Mouse (Mus musculus) cerebellum, adult 9-11 months (tissue): ENCODE measurements around the gene Kiz.

Source experiments
- DNase-seq: peaks from one replicate; pipeline ENCODE4 v3.0.0; 2022

Kiz gene

DNA sequence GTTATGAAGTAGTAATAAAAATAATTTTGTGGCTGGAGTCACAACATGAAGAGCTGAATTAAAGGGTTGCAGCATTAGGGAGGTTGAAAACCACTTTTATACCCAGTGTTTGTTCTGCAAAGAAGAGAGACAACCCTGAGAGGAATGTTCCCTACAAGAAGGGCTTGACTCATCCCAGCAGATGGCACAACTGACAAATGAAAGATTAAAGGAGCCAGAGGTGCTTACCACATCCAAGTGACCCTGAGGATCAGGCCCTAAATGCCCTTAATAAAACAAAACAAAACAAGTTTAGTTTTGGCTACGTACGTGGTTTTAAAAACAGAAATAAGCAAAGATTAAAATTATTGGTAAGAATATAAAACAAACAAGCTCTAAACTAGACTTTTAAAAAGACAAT, 129.2 kb downstream of the Kiz start:
- no peak for DNase-seq

DNA sequence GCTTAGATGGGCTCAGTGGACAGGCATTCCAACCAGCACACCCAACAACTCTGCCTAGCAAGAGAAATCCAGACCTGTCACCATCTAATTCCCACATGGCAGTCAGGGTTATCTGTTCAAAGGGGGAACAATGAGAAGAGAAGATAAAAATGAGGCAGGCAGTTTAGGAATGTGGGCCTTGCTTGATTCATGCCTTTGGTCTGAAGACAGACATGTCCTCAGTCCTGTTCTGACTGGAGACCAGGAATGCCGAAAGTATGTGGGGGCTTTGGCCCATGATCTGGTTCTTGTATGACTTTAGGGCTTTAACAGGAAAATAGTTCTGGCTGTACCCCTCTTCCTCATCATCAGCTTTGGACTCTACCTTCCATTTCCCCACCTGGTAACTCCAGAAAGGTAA, 130.1 kb downstream of the Kiz start:
- no peak for DNase-seq

DNA sequence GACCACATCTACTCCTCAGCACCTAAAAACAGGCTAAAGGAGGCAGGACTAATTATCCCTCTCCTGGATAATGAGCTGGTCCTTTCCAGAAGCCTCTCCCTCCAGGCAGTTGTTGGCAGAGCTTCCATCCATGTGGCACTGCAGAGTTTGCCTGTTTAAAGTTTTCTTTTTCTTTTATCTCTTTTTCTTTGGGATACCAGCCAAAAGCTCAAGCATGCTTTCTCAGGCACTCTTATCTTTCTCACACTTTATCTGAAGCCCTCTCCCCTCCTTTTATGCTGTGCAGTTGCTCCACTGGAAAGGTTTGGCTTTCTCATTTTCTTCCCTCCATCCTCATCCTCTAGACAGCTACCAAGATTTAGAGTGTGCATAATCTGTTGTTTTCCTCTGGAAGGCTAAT, 130.8 kb downstream of the Kiz start:
- no peak for DNase-seq

DNA sequence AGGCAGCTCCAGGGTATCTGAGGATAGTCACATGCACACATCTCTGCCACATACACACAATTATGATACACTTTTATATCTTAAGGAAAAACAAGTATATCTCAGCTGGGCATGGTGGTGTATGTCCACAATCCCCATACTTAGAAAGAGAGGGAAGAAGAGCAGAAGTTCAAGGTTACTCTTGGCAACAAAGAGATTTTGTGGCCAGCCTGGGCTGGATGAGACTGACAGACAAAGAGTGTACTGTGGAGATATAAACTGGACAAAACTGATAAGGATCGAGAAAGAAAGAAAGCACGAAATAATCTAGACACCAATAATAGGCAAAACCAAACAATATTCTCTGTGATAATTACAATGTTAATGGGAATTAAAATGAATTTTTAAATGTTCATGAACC, 151.6 kb downstream of the Kiz start:
- no peak for DNase-seq

DNA sequence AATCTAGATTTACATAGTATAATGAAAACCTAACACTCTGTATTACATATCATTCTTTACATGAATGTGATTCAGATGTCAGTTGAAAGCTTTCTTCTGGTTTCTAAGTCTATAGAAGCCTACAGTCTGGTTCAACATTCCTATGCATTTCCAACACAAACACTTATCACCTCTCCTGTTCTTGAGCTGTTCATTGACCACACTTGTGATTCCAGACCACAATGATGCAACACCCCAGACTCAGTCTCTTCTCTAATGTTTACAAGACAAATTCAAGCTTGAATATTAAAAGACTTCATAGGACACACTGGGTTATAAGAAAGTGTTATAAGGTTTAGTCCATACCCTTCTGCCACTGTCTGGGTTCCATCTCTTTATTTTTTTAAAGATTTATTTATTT, 153.4 kb downstream of the Kiz start:
- DNase-seq, result no peak

DNA sequence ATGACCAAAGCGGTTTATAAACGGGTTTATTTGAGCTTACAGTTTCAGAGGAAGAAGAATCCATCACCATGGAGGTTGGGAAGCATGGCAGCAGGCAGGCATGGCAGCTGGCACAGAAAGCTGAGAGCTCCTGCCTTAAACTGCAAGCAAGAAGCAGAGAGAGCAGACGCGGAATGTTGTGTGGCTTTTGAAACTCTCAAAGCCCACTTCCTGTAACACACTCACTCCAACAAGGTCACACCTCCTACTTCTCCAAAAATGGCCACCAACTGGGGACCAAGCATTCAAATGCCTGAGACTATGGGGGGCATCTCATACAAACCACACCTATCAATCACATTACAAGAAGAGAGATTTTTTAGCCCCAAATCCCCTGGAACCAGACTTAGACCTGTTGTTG, 154.5 kb downstream of the Kiz start:
- DNase-seq, result no peak

DNA sequence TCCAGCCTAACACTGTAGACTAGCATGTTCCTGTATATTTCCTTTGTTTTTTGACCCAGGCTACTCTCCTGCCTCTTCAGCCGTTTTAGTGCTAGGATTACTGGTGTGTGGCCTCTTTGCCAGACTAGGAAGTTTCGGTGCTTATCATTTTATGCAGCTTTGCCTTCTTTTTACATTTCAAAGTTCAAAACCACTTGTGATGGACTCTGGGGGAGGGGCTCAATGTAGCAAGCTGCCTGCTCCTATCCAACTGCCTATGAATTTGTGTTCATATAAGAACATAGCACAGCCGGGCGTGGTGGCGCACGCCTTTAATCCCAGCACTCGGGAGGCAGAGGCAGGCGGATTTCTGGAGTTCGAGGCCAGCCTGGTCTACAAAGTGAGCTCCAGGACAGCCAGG, 155.3 kb downstream of the Kiz start:
- no peak for DNase-seq

DNA sequence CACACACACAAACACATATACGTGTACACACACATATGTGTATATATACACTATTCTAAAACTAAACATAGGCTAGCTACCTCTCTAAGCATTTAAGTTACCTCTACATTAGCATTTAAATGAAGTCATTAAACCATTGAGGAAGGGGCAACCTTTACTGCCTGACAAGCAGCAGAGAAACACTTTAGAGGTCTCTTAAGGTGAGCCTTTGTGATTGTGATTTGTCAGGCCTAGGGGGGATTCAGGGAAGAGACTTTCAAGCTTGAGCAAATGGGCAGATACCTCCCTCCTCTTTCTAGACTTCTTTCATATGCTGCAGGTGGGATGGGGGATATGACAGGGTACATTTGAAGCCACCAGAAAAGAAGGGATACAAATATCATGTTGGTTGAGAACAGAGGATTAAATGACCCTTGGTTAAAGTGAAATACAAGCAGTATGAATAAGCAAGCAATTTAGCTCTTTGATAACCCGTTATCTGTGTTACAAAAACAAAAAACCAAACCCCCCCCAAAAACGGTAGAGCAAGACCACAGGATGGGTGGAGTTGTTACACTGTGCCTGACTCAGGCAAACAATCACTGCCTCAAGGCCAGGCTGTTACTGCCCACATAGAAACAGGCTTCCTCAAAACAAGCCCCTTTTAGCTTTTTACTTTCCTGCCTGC, 155.9 kb downstream of the Kiz start:
- no peak for DNase-seq

DNA sequence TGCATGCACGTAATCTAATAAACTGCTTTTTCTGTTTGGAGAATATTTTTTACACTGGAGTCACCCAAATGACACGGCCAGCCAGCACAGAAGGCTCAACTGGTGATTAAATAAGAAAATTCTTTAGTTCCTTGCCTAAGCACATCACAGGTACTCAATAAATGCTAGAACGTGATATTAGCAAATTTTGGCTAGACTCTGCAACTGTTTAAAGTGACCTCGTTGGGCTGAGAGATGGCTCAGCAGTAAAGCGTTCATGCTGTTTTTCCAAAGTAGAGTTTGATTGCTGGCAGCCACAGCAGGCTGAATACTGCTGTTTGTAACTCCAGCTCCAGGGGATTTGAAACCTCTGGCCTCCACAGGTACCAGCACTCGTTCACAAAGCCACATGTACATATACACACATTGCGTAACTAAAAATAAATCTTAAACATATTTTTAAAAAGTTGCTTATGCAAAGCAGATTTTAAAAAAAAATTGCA, 156.5 kb downstream of the Kiz start:
- DNase-seq, result no peak

DNA sequence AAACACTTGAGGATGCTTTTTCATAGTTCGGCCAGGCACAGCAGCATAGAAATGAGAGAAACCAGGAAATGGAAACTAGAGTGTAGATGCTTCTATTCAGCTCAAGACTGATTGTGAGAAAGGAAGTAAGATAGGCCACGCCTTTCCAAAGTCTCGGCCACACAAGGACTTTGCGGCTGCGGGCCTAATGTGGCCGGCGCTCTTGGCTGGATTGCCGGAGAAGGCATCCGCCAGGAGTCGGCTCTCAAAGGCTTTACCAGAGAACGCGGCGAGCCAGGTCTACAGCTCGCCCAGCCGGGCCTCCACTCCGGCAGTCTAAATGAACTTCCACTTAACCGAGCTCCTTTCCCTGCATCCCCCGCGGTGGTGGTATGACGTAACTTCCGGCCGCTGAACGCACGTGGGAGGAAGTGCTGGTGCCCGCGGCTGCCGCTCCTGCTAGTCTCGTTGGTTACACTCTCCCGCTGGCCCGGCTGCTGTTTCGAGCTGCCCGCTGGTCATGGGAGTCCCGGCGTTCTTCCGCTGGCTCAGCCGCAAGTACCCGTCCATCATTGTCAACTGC, 157.0 kb downstream of the Kiz start, which contains the start of gene Xrn2:
TSS of gene Xrn2 (plus strand) at position 374 of the 562 bp plus-strand sequence.
- DNase-seq, result peak; percentile 96

DNA sequence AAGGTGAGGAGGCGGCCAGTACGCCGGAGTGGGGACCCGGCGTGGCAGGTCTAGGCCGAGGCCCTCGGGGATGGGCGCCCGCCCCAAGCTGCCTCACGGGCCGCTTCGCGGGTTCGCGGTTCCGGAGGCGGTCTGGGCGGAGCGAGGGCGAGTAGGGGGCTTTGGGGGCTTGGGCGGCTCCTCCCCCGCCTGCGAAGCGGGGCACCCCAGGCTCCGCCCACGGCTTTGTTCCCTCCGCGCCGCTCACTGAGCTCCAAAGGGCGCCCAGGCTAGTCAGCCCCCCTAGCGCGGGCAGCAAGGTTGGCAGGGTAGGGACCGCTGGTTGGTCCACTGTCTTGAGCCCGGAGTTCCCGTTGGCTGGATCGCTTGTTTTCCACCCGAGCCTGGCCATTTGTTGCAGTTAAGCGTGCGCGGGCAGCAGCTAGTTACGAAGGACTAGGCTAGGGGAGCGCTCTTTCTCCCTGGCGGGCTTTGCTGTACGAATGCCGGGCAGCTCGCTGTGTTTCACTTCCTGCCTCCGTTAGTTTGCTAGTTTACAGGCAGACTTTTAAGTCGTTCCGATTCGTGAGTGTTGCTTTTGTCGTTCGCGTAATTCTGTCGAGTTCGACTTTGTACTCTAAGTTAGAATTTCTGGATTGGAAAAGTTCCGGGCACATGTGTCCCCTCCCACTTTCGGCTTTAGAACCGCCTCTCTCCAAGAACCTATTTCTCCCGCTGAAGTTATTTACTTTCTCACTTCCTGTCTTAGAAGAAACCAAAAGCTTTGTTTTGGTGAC, 157.7 kb downstream of the Kiz start:
- DNase-seq, result no peak

DNA sequence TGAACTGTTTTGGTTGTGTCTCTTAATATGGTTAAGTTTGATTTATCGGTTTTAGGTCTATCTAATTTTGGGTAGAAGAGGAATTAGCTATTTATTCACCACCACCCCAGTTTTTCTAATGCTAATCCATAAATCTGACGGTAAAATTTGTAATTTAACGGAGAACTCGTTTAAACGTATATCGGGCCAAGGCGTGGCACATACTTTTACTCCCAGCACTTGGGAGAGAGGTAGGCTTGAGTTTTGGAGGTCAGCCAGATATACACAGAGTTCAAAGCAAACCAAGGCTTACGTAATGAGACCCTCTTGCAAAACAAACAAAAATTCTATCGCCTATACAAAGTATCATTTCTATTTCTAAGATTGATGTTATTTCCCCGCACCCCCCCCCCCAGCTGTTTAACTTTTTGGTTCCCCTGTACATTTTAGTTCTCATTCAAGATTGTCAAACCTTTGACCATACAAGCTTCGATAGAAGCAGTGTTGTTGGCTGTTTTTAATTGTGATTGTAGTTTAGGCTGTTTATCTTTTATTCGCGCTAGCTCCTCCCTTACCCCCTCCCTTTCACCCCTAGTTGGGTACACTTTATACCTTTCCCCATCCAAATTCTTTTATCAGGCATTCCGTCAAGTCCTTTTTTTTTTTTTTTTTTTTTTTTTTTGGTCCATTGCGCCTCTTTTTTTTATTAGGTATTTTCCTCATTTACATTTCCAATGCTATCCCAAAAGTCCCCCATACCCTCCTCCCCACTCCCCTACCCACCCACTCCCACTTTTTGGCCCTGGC, 158.6 kb downstream of the Kiz start:
- DNase-seq, result no peak
